Mouse (Mus musculus): ENCODE results near the gene Myt1. TPM values are rescaled to one million over a fixed set of nuclear protein-coding genes. Genes with fewer than 3 reads are reported as not detected.
A peak's percentile ranks its signal among the peaks of the same experiment; 100 is the strongest.

Myt1 gene
- polyA plus RNA-seq, 1 experiment from 2014 or later = 0.08 TPM

- peak; percentile 100 for ATAC-seq (ENCODE audit: extremely low read depth, insufficient number of reproducible peaks, low FRiP score, low TSS enrichment)
- H3K36me3 ChIP-seq = peaks cover 21% of the 10 kb centered on the region
- H3K4me3 ChIP-seq = peak within 1 kb of the TSS; percentile 86
- H3K4me2 ChIP-seq = peak within 1 kb of the TSS; percentile 87
- peak within 1 kb of the TSS; percentile 91 for H3K9ac ChIP-seq
- WGBS = under 1% methylated on average over 35 of the region's 35 CpGs
- peaks cover 19% of the 10 kb centered on the region for H3K4me1 ChIP-seq
- no peaks in the 10 kb centered on the region for H3K9me3 ChIP-seq
- H3K27me3 ChIP-seq (replicated peaks) = no peaks in the 10 kb centered on the region
- H3K27ac ChIP-seq (replicated peaks) = peak within 1 kb of the TSS; percentile 79
Measured at GRCm38 (mm10) chr2:181863791-181864535, 100.8 kb downstream of the Myt1 start, which contains the start of gene Polr3k. Polr3k (plus strand) TSS chr2:181864337.

- Histone ChIP-seq H3K27ac (replicated peaks) (peak overlapping the region; percentile 79), H3K36me3 (peaks cover 27% of the 10 kb centered on the region), H3K9ac (peak overlapping the region; percentile 91), H3K27me3 (replicated peaks) (no peaks in the 10 kb centered on the region), H3K4me3 (peak overlapping the region; percentile 86), H3K9me3 (no peaks in the 10 kb centered on the region), H3K4me1 (peaks cover 19% of the 10 kb centered on the region), H3K4me2 (peak overlapping the region; percentile 87)
- 1% methylated on average over 22 of the region's 22 CpGs for WGBS
- peak; percentile 14 for ATAC-seq (ENCODE audit: extremely low read depth, insufficient number of reproducible peaks, low FRiP score, low TSS enrichment)
Measured at GRCm38 (mm10) chr2:181864536-181864860, 101.4 kb downstream of the Myt1 start.

GRCm38 (mm10) chr2:181866931-181867330, 103.8 kb downstream of the Myt1 start:
- H3K4me2 ChIP-seq = no peak overlapping the region
- H3K9ac ChIP-seq = no peak overlapping the region
- peaks cover 41% of the 10 kb centered on the region for H3K36me3 ChIP-seq
- WGBS = 50% methylated on average over 5 of the region's 5 CpGs
- no peaks in the 10 kb centered on the region for H3K9me3 ChIP-seq
- no peak for ATAC-seq (ENCODE audit: extremely low read depth, insufficient number of reproducible peaks, low FRiP score, low TSS enrichment)
- H3K27ac ChIP-seq (replicated peaks) = no peak overlapping the region
- H3K4me1 ChIP-seq = peaks cover 19% of the 10 kb centered on the region
- no peak overlapping the region for H3K4me3 ChIP-seq
- H3K27me3 ChIP-seq (replicated peaks) = no peaks in the 10 kb centered on the region

- Histone ChIP-seq H3K4me1 (no peaks in the 10 kb centered on the region; the same call in 1 of the 2 replicates), H3K9ac (no peak overlapping the region), H3K27ac (replicated peaks) (no peak overlapping the region), H3K9me3 (no peaks in the 10 kb centered on the region), H3K4me2 (no peak overlapping the region), H3K27me3 (replicated peaks) (no peaks in the 10 kb centered on the region), H3K36me3 (peaks cover 52% of the 10 kb centered on the region), H3K4me3 (no peak overlapping the region)
- 88% methylated on average over 2 of the region's 2 CpGs for WGBS
- ATAC-seq (ENCODE audit: extremely low read depth, insufficient number of reproducible peaks, low FRiP score, low TSS enrichment) = no peak
Measured at GRCm38 (mm10) chr2:181871039-181871438, 107.9 kb downstream of the Myt1 start.

Other genes starting within 250 kb of the Myt1 start
- 77.4 and 79.8 TPM in 2 replicates for gene Dnajc5, start 242.8 kb upstream of the Myt1 start, polyA plus RNA-seq (2015; fragmentation: Nextera tagmentation; extraction: Ambion mirVana)
- 63.8 and 64.0 TPM in 2 replicates for gene Uckl1, start 178.4 kb upstream of the Myt1 start, polyA plus RNA-seq (2015; fragmentation: Nextera tagmentation; extraction: Ambion mirVana)
- gene Prpf6, start 171.5 kb upstream of the Myt1 start, polyA plus RNA-seq (2015; fragmentation: Nextera tagmentation; extraction: Ambion mirVana) = 40.1 and 44.4 TPM in 2 replicates
- gene Zfp512b, start 170.5 kb upstream of the Myt1 start, polyA plus RNA-seq (2015; fragmentation: Nextera tagmentation; extraction: Ambion mirVana) = 25.3 and 28.5 TPM in 2 replicates
- 12.8 and 13.1 TPM in 2 replicates for gene Samd10, start 164.1 kb upstream of the Myt1 start, polyA plus RNA-seq (2015; fragmentation: Nextera tagmentation; extraction: Ambion mirVana)
- gene Gm29797, start 106.3 kb upstream of the Myt1 start, polyA plus RNA-seq (2015; fragmentation: Nextera tagmentation; extraction: Ambion mirVana) = 0.27 TPM in 1 of 2 replicates, not detected in the other
- 34.7 and 36.1 TPM in 2 replicates for gene Sox18, start 91.7 kb upstream of the Myt1 start, polyA plus RNA-seq (2015; fragmentation: Nextera tagmentation; extraction: Ambion mirVana)
- 15.2 and 17.1 TPM in 2 replicates for gene Tcea2, start 83.0 kb upstream of the Myt1 start, polyA plus RNA-seq (2015; fragmentation: Nextera tagmentation; extraction: Ambion mirVana)
- 43.5 and 44.2 TPM in 2 replicates for gene Rgs19, start 69.4 kb upstream of the Myt1 start, polyA plus RNA-seq (2015; fragmentation: Nextera tagmentation; extraction: Ambion mirVana)
- gene Lkaaear1, start 64.9 kb upstream of the Myt1 start, polyA plus RNA-seq (2015; fragmentation: Nextera tagmentation; extraction: Ambion mirVana) = not detected in 2 replicates
- gene Oprl1, start 48.3 kb upstream of the Myt1 start, polyA plus RNA-seq (2015; fragmentation: Nextera tagmentation; extraction: Ambion mirVana) = 4.9 and 5.0 TPM in 2 replicates
- gene Pcmtd2, start 74.5 kb downstream of the Myt1 start, polyA plus RNA-seq (2015; fragmentation: Nextera tagmentation; extraction: Ambion mirVana) = 23.5 and 23.6 TPM in 2 replicates
- 45.2 and 51.8 TPM in 2 replicates for gene Polr3k, start 101.0 kb downstream of the Myt1 start, polyA plus RNA-seq (2015; fragmentation: Nextera tagmentation; extraction: Ambion mirVana)
- gene Gm14496, start 227.8 kb downstream of the Myt1 start, polyA plus RNA-seq (2015; fragmentation: Nextera tagmentation; extraction: Ambion mirVana) = not detected in 2 replicates

All from heart, embryonic 13.5 days (tissue).